Mouse (Mus musculus) common myeloid progenitor, adult 5-6 weeks (primary cell): ENCODE data around the gene Zfp639. TPM values are rescaled to one million over a fixed set of nuclear protein-coding genes. Genes with fewer than 3 reads are reported as not detected.

Experiments
- ATAC-seq: replicated peaks from 2 replicates; pipeline ENCODE4 v1.8.0; 2016; ENCODE audit warnings: low read depth, mild to moderate bottlenecking, moderate TSS enrichment, inconsistent platforms; ENCODE audit not compliant: poor library complexity, severe bottlenecking
- total RNA-seq: library from RNA; stranded (forward); fragments of 200-1000, 187-1606 nt; gene quantifications from 2 replicates; pipeline ENCODE4 v1.2.3, GENCODE M21; 2017

The Zfp639 gene
- total RNA-seq, 1 experiment from 2014 or later: 48.8 TPM

DNA sequence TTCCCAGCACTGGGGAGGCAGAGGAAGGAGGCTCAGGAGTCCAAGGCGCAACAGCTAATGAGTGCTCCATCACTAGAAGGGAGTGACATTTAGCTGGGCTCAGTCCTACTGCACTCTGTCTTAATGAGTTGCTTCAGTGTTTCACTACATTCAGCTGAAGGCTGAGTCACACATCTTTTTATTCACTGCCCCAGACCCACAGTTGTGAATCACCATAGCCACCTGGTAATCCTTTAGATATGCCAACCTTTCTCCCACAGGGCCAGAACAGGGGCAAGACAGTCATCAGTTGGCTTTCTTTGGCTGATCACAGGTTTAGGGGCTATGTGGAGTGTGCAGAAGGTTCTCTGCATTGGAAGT lies 13.4 kb upstream of the Zfp639 start:
- no peak for ATAC-seq

DNA sequence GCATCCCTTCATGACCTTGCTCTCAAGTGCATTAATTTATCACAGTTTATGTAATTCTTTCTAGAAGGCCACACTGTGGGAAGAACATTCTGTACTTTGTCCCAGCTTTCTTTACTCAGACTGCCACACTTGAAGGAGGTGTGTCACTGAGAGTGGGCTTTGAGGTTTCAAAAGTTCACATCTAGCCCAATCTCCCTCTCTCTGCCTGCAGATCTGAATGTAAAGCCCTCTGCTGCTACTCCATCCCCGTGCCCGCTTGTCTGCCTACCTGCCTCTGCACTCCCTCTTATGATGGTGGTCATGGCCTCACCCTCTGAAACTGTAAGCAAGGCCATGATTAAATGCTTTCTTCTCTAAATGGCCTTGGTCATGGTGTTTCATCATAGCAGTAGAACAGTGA lies 9.7 kb upstream of the Zfp639 start:
- no peak for ATAC-seq

DNA sequence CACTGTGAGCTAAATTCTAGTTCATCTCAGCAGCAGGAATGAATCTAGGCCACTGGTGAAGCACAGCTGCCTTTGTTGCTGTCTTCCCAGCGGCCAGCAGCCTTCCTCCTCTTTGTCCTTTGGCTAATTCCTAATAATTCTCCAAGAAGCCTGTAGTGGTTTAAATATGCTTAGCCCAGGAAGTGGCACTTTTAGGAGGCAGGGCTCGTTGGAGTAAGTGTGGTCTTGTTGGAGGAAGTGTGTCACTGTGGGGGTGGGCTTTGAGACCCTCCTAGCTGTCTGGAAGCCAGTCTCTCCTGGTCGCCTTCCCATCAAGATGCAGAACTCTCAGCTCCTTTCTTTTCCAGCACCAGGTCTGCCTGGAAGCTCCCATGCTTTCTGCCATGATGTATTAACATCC lies 4.2 kb upstream of the Zfp639 start:
- no peak for ATAC-seq

DNA sequence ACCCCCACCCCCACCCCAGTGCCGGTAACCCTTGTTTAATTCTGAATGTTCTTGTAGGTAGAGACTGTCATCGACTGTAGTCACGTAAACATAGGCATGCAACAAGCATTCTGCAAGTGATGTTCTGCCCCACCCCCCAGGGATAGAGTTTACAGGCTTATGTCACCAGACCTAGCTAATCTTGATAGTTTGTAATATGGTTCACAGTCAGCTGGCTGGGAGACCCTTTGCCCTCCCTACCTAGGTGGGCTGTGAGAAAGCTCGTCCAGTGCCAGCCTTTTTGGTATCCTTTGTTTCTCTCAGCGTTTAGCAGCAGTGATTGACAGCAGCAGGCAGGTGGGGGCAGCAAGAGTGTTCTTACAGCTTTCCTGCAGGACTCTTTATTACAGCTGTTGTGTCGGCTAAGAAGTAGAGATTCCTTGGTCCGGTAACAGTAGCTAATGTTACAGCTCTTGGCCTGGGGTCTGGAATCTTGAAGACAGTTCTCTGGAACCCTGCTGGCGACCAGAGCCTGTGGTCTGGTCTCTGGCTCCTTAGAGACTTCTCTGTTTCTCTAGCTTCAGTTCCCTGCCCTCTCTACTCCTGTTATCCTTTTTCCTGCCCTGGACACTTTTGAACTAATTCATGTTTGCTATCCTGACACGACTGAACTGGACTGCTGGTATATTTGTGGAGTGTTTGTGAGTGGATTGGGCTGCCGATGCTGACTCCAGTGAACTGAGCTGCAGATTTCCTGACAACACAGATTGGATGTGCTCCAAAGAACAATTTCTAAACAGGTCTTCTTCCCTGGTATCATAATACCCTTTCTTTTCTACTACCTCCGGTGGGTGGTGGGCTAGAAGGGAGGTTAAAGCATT lies 3.5 kb upstream of the Zfp639 start:
- no peak for ATAC-seq

DNA sequence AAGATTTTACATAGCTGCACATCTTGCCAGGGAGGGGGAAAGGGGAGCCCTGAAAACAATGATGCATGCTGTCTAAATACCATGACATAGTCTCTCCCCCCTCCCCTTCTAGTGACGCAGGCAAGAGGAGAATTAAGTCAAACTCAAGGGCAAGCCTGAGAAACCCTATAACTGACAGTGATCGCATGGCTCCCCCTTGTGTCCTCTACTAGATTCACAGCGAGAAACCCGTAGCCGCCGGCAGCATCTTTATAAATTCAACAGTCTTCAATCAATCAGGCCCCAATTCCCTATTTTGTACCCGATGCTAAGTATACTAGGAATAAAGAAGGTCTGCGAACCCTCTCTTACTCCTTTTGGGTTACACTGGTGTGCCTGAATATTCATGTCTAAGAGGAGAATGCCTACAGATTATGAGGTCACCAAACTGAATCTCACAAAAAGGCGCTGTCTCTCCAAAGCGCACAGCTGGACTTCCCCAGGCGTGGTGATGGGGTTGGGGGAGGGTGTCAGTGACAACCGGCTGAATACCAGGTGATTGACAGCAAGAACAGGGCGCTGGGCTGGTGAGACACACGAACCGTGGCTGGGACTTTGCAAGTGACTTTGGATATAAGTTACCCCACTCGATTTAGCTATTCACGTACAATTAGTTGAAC lies 1.3 kb upstream of the Zfp639 start:
- peak; percentile 72 for ATAC-seq

DNA sequence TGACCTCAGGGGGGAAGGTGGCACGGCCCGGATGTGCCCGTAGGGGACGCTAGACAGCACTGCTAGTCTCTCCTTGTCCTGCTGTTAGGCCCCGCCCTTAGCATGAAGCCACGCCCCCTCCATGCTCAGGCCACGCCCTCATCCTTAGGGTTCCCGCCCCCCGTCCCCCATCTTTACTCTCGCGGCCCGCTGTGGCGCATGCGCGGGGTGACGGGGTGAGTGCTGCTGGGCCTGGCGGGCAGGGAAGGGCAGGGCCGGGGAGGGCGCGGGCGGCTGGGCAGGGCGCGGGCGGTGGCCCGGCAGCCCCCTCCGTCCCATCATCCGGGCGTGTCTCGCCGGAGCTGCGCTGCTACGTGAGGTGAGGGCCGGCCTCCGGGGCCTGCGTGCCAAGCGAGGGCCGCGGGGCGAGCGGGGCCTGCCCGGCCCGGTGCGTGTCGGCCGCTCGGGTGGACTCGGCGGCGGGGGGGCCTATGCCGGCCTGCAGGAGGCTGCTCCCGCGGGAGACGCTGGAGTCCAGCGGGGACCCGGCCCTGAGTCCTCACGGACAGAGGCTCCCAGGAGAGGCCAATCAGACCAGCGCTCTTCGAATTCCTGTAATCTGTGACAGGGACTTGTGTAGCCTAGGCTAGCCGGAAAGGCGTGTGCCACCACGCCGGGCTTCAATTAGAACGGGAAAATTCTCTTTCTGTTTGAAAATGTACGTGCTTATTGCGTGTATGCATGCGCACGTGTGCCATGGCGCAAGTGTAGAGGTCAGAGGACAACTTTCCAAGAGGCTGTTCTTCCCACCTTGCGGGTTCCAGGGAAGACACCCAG lies 524 bp downstream of the Zfp639 start:
- peak; percentile 89 for ATAC-seq

DNA sequence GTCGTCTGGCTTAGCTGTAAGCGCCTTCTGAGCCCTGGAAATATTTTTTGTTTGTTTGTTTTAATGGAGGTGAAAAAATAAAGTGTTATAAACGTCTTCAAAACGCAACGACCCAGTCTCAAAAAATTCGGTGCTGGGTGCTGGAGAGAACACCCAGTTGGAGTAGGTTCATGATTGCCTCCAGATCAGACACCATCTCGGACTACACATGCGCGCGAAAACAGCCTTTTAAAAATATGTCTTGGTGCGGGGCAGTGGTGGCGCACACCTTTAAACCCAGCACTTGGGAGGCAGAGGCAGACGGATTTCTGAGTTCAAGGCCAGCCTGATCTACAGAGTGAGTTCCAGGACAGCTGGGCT lies 1.1 kb downstream of the Zfp639 start:
- ATAC-seq: no peak

DNA sequence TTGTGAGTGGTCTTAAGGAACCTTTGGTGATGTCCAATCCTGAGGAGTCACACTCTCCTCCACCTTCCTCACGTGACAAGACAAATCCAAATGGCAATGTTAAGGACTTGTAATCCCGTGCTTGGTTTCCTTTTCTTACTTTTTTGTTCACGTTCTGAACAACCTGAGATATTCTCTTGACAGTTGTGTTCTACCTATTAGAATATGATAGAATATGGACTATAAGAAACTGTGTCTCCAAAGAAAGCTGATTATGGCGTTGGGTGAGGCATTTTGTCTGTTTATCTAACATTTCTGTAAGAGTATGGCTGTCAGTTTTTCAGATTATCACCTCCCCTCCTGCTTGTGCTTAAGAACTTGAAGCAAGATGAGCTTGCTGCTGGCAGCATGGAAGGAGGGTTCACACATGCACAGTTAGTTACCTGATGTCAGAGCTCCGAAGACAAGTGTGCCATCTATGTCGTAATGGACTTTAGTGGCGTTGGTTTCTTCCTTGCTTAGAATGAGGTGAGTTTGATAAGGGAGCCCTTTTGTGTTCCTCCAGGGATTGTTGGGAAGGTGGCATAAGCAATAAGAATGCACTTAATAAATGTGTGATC lies 2.7 kb downstream of the Zfp639 start:
- ATAC-seq: no peak

DNA sequence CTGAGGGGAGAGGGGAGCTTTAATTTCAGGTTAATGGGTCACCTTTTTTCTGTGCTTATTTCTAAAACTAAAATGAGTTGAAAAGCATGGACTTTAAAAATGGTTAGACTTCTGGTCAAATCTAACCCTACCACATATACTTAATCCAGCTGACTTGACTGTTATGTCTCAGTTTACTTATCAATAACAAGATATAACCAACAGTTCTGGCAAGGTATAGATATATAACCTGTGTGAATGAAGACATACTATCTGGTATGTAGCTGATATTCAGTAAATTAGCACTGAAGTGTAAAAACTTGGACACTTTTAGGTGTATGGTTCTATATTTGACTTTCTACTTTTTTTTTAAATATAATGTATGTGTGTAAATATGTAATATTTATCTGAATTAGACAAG lies 3.5 kb downstream of the Zfp639 start:
- ATAC-seq: no peak

DNA sequence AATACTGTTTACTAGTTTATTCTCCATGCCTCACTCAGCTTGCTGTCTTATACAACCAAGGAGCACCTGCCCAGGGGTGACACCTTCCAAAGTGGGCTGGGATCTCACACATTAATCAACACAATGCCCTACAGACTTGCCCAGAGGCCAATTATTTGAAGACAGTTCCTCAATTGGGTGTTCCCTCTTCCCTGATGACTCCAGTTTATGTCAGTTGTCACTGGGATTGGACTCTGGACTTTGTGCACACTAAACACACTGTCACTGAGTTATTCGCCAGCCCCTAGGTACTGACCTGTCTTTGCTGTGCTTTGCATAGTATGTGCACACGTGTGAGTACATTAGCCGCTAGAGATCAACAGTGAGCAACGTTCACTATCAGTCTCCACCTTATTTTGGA lies 17.1 kb downstream of the Zfp639 start:
- no peak for ATAC-seq

DNA sequence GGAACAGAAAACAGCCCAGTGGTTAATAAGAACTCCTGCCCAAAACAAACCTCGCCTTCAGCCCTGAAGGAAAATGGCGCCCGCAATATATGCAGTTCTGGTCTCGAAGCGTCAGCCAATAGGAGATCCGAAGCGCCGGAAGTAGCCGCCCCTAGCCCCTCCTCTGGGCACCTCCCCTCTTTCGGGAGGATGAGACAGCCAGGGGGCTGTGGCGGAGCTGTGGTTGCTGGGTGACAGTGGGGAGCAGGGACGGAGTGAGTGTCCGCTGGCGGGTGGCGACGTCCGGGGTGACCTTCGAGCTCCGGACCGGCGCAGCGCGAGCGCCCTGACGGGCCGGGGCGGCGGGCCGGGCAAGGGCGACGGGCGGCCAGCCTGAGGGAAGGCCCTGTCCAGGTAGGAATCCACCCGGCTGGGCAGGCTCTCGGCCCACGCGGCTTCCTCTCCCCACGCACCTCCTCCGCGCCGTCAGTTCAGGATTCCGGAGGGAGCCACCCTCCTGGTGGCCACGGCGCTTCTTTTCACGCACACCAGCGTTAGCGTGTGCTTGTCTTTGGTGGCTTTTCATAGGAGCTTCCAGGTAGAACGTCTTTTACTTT lies 19.3 kb downstream of the Zfp639 start, which contains the start of gene Mfn1:
Gene Mfn1, plus strand, starts transcription at position 163 of the 596 bp plus-strand sequence.
- peak; percentile 100 for ATAC-seq

DNA sequence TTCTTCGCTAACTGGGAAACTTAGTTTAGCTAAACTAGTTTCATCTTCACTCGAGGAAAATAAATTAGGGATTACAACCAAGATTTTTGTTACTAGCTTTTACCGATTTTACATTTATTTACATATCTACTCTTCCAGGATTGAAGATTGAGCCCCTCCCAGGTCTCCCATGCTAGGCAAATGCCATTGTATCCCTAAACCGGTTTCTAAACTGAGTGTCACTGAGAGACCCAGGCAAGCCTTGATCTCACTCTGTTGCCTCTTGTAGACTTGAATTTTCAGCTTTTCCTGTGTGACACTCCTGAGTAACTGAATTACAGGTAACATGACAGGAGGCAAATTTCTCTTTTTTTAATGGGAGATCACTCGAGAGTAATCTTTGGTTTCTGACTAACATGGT lies 20.0 kb downstream of the Zfp639 start:
- no peak for ATAC-seq

DNA sequence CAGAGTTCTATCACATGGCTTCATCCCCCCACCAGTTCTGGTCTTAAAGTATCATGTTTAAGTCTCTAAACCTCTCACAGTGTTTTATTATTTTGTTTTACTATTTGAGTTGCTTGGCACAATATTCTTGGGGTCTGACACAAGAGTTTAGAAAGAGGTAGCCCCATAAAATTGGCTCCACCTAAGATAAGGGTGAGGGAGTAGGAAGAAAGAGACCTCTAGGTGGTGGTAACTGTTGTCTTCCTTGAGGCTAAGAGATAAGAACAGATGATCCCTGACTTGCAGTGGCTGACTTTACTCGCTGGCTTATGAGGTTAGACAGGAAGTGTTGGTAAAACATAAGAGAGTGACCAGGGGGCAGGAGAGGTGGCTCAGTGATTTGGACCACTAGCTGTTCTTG lies 25.6 kb downstream of the Zfp639 start:
- 0 out of 2 replicates have a peak, but pooled peaks have one; percentile 25 for ATAC-seq

DNA sequence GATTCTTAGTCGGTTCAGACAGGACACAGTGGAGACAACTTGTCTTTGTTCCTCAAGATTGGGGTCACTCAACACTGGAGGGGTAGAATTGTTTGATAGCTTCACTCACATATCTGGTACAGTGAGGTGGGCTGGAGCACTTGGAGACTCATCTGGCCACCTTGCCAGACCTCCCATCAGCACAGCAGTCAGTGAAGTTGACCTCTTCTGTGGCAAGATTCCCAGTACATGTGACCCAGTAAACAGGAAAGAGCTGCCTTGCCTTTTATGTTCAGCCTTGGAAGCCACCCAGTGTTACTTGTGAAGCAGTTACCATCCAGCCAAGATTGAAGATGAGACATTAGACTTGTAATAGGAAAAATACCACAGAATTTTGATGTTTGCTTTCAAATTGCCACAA lies 27.5 kb downstream of the Zfp639 start:
- ATAC-seq: no peak

DNA sequence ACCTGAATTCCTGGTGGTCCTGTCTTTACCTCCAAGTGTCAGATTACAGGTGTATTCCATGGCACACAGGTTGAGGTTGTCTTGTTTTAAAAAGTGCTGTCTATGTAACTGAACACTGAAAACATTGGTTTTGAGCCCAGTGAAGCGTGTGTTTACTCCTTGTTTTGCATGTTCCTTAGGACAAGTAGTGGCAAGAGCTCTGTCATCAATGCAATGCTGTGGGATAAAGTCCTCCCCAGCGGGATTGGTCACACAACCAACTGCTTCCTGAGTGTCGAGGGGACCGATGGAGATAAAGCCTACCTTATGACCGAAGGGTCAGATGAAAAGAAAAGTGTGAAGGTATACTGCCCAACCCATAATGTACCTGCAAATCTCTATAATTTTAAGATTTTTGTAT lies 28.0 kb downstream of the Zfp639 start:
- ATAC-seq: no peak

DNA sequence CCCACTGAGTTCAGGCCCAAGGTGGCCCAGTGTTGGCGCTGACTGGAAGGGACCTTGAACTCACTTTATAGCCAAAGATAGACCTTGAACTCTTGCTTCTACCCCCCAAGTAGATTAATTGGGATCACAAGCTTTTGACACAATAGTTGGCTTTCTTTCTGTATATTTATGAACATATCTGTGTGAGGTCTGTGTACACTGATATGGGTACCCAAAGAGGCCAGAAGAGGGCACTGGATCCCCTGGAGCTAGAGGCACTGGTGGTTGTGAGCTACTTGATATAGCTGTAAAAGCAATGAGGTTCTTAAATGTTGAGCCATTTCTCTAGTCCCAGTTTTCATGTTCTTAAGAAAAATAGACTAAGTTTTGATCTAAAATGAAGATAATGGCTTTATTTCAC lies 43.0 kb downstream of the Zfp639 start:
- ATAC-seq: peak; percentile 91

DNA sequence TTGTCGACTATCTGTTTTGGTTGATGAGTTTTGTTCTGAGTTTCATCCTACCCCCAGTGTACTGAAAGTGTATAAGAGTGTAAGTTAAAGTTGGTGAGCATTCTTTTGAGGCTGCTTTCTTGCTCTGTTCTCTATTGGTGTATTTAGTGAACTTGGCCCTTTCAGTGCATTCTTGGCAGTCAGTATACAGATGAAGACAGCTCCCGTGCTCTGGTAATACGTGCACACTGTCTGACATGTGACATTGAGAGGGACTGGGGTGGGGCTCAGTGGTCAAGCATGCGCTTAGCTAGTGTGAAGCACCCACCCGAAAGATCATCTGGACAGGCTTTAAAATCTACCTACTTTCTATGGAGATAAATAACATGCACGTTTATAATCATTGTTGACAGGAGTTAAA lies 53.3 kb downstream of the Zfp639 start:
- ATAC-seq: no peak
